In the genomic region with DNA sequence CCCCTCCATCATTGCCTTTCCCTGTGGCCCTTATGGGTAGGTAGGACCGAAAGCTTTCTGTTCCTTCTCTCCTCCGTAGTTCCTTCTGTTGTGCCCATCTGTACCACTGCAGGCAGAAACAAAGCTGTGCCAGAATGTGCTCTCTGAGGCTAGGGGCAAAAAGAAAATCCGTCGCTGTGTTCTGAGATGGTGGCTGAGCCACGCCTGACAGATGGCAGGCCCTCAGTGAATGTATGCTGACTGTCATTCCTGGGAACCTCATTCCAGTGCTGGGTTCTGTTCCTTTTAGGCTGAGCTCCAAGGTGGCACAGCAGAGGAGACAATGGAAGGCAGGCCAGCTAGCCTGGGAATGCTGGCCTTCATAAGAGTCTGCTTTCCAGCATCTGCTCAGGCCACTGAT, we compare ENCODE assay signal across 12 mouse cellular contexts. TPM values are rescaled to one million over a fixed set of nuclear protein-coding genes. Genes with fewer than 3 reads are reported as not detected.
DNase-seq lines count a peak whose midpoint lies in the region; ATAC-seq and TF ChIP-seq lines count a peak whose summit lies in the region.
"Had no signal": no experiment of that assay in that cellular context is flagged by ENCODE, and none has a peak within 500 bp of the region (broad histone marks: within the 10 kb centered on the region; RNA-seq: fewer than 3 reads in every experiment).

No protein-coding gene starts in this region.

- no peak for ATAC-seq in midbrain, postnatal 0 days (ENCODE audit: low FRiP score)
- ATAC-seq in midbrain, embryonic 14.5 days (ENCODE audit: low FRiP score, low TSS enrichment): no peak
- peak; percentile 74 for ATAC-seq in forebrain, embryonic 16.5 days
- ATAC-seq: liver, postnatal 0 days had no signal

- no peak overlapping the region for H3K27ac ChIP-seq in midbrain, postnatal 0 days (ENCODE audit: low read depth, low read length)
- H3K27ac ChIP-seq in midbrain, embryonic 14.5 days (replicated peaks; ENCODE audit: low read depth, low read length): no peak overlapping the region
- peak overlapping the region; percentile 62; the same call in 1 of the 2 replicates for H3K27ac ChIP-seq in forebrain, embryonic 16.5 days (ENCODE audit: low read length)
- H3K27ac ChIP-seq: neural tube, embryonic 12.5 days; stomach, embryonic 15.5 days had no signal

- WGBS in midbrain, postnatal 0 days: 60% methylated on average over 5 of the region's 5 CpGs
- WGBS in midbrain, embryonic 14.5 days: 68% methylated on average over 5 of the region's 5 CpGs
- WGBS in forebrain, embryonic 16.5 days: 36% methylated on average over 5 of the region's 5 CpGs

- H3K4me3 ChIP-seq in midbrain, postnatal 0 days (ENCODE audit: low read depth, low read length): no peak overlapping the region
- H3K4me3 ChIP-seq in midbrain, embryonic 14.5 days (replicated peaks; ENCODE audit: low read depth, low read length): no peak overlapping the region
- H3K4me3 ChIP-seq in forebrain, embryonic 16.5 days (replicated peaks; ENCODE audit: low read length): no peak overlapping the region
- H3K4me3 ChIP-seq: megakaryocyte, embryonic 14.5 days; neural tube, embryonic 12.5 days; stomach, embryonic 15.5 days had no signal

- H3K4me1 ChIP-seq in midbrain, postnatal 0 days (ENCODE audit: insufficient read depth, low read length): 0 out of 2 replicates have a peak, but pooled peaks cover 3% of the 10 kb centered on the region
- peaks cover 3% of the 10 kb centered on the region; the same call in 1 of the 2 replicates for H3K4me1 ChIP-seq in midbrain, embryonic 14.5 days (ENCODE audit: control insufficient read depth, insufficient read depth, low read length)
- peaks cover 29% of the 10 kb centered on the region for H3K4me1 ChIP-seq in forebrain, embryonic 16.5 days (replicated peaks; ENCODE audit: control insufficient read depth, insufficient read depth, low read length)
- H3K4me1 ChIP-seq: megakaryocyte, embryonic 14.5 days had no signal

- H3K27me3 ChIP-seq in midbrain, postnatal 0 days (ENCODE audit: insufficient read depth, low read length): no peaks in the 10 kb centered on the region
- no peaks in the 10 kb centered on the region for H3K27me3 ChIP-seq in midbrain, embryonic 14.5 days (ENCODE audit: control insufficient read depth, insufficient read depth, low read length)
- H3K27me3 ChIP-seq in forebrain, embryonic 16.5 days (replicated peaks; ENCODE audit: control insufficient read depth, insufficient read depth, low read length): no peaks in the 10 kb centered on the region
- H3K27me3 ChIP-seq: megakaryocyte, embryonic 14.5 days; neural tube, embryonic 12.5 days; stomach, embryonic 15.5 days had no signal

- H3K9ac ChIP-seq in midbrain, postnatal 0 days (replicated peaks; ENCODE audit: low read length, poor library complexity, severe bottlenecking): no peak overlapping the region
- H3K9ac ChIP-seq in midbrain, embryonic 14.5 days (replicated peaks; ENCODE audit: low read length): no peak overlapping the region
- H3K9ac ChIP-seq in forebrain, embryonic 16.5 days (replicated peaks; ENCODE audit: low read depth, low read length): no peak overlapping the region
- H3K9ac ChIP-seq: liver, postnatal 0 days; neural tube, embryonic 12.5 days; stomach, embryonic 15.5 days had no signal

- H3K36me3 ChIP-seq in midbrain, postnatal 0 days (ENCODE audit: insufficient read depth, low read length): no peaks in the 10 kb centered on the region
- H3K36me3 ChIP-seq in midbrain, embryonic 14.5 days (ENCODE audit: control insufficient read depth, insufficient read depth, low read length): no peaks in the 10 kb centered on the region
- H3K36me3 ChIP-seq in forebrain, embryonic 16.5 days (ENCODE audit: control insufficient read depth, insufficient read depth): no peaks in the 10 kb centered on the region
- H3K36me3 ChIP-seq: neural tube, embryonic 12.5 days; stomach, embryonic 15.5 days had no signal

- H3K4me2 ChIP-seq in midbrain, postnatal 0 days (ENCODE audit: low read depth, low read length, poor library complexity, severe bottlenecking): no peak overlapping the region
- H3K4me2 ChIP-seq in midbrain, embryonic 14.5 days (ENCODE audit: low read length): no peak overlapping the region
- no peak overlapping the region for H3K4me2 ChIP-seq in forebrain, embryonic 16.5 days (ENCODE audit: low read length)
- H3K4me2 ChIP-seq: neural tube, embryonic 12.5 days; stomach, embryonic 15.5 days had no signal

- no peak for TF ChIP-seq CTCF in midbrain, postnatal 0 days (IDR thresholded peaks at IDR 0.05)

- peak; percentile 72 for DNase-seq in midbrain, postnatal 0 days (ENCODE audit: low spot score)
- no peak for DNase-seq in midbrain, embryonic 14.5 days
- DNase-seq in cerebellum, postnatal 10 days: peak; percentile 83 to 87
- DNase-seq in telencephalon, adult 2 months (ENCODE audit: low read depth, low spot score): peak; percentile 62
- DNase-seq in urinary bladder, postnatal 4 days (ENCODE audit: low spot score in 2 of 2): no peak
- DNase-seq in gastrocnemius, adult 18-20 months (ENCODE audit: low spot score): no peak
- DNase-seq: gastrocnemius, postnatal 14 days; liver, postnatal 0 days had no signal

- no peaks in the 10 kb centered on the region for H3K9me3 ChIP-seq in midbrain, postnatal 0 days (ENCODE audit: low read length)
- H3K9me3 ChIP-seq in midbrain, embryonic 14.5 days (ENCODE audit: control insufficient read depth, low read length): no peaks in the 10 kb centered on the region
- no peaks in the 10 kb centered on the region for H3K9me3 ChIP-seq in forebrain, embryonic 16.5 days (ENCODE audit: control insufficient read depth, low read length)
- H3K9me3 ChIP-seq: megakaryocyte, embryonic 14.5 days; neural tube, embryonic 12.5 days; stomach, embryonic 15.5 days had no signal

RNA-seq across cellular contexts. Expression of a gene that starts 54.0 kb away (rescaled TPM):
- total RNA-seq in midbrain, postnatal 0 days (2014; rRNA removed): 13.5 and 24.9 TPM in 2 replicates
- 2.7 and 3.9 TPM in 2 replicates for polyA plus RNA-seq in midbrain, postnatal 0 days (2015; fragmentation: Nextera tagmentation; extraction: Ambion mirVana)
- 14.1 and 22.6 TPM in 2 replicates for polyA plus RNA-seq in midbrain, embryonic 14.5 days (2014; fragmentation: Nextera tagmentation; extraction: Ambion mirVana)
- polyA plus RNA-seq in forebrain, embryonic 16.5 days (2015; fragmentation: Nextera tagmentation; extraction: Ambion mirVana): 15.2 and 17.6 TPM in 2 replicates
- total RNA-seq in gastrocnemius, adult 18-20 months (2021): 1 to 10 TPM; 2.5 to 4.8 TPM

Comparison
In these comparisons a context has a peak if more than half of its experiments do, and no peak if none do; other contexts are left out.
1. DNase-seq: peak in midbrain, postnatal 0 days (single experiment), cerebellum, postnatal 10 days (2 of 2) and telencephalon, adult 2 months (single experiment); none in midbrain, embryonic 14.5 days (single experiment), urinary bladder, postnatal 4 days (0 of 2) and gastrocnemius, adult 18-20 months (single experiment).